Mouse (Mus musculus) neural tube, embryonic 10.5 days (tissue): ENCODE measurements at regions not wholly inside any gene's neighbourhood (a gene's known extent, or its start where the extent isn't known, plus 50 kb on each side); places are given as distances from the start of the nearest gene placed in this dataset.

ENCODE experiments used
- DNase-seq: peaks from one replicate; pipeline ENCODE4 v3.0.0-alpha.2; 2017; ENCODE audit warnings: low spot score; ENCODE audit errors: extremely low spot score

DNA sequence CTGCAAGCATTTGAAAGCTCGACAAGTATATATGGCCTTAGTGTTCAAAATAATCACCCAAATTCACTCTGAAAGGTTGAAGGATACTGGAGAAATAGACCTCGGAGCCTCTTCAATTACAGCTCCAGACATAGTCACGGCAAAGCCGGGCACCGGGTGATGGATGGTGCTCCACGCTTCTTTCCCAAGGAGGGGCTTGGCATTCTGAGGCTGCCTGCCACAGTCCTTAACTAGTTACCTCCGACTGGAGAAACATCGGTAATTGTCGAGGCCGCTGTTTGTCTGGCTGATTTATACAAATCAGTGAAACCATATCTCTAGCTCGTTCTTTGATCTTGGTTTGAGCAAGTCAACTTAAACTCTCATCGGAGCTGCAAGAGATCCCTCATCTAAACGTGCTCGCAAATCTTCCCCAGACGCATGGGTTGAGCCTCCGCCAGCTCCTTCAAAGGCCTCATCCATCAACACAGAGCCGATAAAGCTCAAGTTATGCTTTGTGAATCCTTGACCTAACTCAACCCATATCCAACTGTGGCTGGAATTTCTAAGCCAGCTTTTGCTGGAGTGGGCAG is 145.4 kb upstream of the Stx16 start:
- DNase-seq = no peak

DNA sequence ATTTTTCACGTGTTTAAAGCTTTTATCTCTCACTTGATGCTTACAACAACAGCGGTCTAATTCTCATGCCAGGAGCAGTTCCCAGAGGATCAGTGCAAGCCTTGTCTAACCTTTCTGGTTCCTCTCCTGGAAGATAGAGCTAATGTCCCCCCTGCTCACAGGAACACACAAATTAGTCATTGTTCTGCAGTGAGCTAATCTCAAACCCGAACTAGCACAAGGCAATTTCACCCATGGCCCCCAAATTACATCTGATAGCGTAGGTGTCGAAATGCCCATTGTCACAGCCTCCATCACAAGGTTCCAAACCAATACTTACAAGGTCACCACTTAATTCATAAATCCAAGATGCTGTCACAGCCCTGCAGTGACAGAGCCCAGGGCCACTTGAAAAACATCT is 140.4 kb upstream of the Stx16 start:
- no peak for DNase-seq

DNA sequence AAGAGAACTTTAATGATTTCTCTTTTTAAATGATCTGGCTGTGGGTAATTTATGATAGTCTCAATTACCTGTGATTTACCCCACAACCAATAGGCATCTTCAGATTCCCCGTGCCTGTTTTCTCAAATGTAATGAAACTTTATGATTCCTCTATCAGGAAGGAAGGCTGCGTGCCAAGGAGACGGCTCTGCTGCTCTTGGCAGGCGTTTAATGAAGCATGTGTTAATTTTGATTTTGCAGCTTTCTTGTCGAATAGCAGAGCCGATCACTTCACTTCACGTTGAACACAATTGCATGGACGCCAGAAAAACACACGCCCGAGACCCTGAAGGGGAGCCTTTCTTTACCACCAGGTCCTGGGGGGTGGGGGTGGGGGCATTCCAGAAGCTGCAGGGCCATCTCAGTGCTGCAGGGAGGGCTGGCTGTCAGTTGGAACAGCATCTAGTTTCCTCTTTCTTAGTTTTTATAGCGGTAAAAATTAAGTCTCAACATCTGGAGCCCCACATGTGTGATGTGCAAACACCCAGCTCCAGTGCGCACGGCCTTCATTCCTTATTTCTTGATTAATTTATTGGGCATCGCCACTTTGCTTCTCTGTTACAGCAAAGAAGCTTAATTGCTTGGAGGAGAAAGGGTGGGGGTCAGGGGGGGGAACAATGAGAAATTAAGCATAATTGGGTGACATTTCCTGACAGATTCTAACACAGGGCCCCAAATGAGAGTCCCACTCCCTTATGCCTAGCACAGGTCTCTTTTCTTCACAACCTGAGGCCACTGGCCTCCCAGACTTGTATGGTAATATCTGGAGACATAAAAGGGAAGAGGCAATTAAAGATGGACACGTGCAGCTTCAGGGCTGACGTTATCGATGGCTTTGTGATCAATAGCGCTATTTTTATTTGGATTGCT is 138.3 kb upstream of the Stx16 start:
- DNase-seq = no peak

DNA sequence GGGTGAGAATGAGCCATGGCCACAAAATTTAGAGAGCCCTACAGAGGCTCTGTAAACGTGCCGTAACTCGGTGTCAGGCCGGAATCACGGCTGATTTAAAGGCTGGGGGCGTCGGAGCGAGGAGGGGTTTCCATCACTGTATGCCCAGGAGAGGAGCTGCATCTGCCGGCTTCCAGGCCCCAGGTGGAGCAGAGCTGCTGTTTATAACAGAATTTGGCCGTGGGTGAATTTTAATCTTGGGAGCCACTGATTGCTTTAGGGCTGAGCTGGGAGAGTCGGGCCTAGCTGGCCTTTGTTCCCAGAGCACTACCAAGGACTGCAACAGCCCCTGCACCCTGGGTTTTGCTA is 137.7 kb upstream of the Stx16 start:
- no peak for DNase-seq

DNA sequence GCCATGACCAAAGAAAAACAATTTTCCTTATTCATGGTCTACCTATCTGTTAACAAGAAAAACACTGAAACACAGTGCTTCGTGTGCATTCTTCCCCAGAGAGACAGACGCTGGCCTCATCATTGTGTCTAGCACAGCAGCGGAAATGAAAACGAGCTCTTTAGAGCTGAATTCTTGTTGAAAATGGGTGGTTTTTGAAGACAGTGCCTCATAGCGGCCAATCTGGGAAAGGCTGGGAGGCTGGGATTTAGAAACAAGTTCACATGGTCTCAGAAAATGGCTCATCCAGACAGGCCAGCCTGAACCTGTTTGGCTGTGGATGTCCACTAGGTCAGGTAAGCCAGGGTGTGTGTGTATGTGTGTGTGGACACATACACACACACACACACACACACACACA is 130.7 kb upstream of the Stx16 start:
- no peak for DNase-seq

DNA sequence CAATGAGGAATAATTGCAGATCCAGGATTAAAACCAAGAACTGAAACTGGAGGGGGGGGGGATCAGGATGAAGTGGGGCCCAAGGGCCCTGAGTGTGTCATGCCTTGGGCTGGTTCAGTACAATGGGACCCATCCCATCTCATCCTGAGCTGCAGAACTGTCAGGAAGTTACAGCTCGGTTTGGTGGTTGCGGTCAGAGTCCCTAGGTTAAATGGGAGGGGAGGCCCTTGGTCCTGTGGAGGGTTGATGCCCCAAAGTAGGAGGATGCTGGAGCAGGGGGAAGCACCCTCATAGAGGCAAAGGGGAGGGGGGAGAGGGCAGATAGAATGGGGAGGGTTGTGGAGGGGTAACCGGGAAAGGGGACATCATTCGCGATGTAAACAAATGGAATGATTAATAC is 127.5 kb upstream of the Stx16 start:
- DNase-seq = no peak

DNA sequence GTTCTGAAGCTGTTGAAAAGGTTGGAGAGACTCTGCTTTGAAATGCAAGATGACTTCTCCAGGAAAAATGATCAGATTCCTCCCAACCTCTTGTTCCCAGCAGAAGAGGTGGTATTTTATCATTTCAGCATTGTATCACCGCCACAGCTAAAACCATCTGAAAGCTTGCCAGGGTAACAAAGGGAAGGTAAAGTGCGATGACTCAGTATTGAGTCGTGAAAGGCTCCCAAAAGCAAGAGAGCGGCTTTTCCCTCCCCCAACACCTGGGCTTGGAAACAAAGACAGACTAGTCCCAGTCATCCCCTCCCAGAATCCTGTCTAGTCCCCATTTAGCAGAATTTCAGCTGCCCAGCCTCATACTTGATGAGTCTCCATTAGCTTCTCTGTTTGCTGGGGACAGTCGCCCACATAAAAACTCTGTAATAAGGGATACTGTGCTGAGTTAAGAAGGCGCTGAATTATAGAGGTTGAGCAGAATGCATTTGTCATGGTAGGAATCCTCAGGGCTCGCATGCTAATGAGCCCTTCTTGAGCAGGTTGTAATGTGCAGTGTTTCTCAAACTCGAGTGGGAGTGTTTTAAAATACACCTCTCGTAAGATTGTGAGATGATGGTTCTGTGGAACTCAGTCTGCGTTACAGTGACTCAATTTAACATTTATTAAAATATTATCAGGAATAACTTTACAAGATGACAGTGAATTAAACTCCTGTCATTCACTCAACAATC is 125.8 kb upstream of the Stx16 start:
- DNase-seq = no peak

DNA sequence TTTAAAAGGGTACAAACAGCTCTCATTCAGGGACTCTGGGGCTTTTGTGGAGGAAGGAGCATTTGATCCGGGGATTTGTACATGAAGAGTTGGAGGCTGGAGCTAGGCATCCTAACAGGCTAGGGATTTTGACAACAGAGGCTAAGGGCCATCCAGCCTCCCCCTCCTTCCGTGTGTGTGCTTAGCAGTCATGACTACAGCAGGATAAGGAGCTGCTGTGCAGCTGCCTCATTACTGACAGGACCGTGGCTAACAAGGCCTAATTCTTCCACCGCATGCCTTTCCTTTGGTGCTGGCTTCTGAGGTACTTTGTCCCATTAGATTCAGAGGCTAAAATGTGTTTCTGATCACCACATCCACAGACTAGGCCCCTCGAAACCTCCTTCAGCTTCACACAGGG is 110.0 kb upstream of the Stx16 start:
- DNase-seq = peak; percentile 11

DNA sequence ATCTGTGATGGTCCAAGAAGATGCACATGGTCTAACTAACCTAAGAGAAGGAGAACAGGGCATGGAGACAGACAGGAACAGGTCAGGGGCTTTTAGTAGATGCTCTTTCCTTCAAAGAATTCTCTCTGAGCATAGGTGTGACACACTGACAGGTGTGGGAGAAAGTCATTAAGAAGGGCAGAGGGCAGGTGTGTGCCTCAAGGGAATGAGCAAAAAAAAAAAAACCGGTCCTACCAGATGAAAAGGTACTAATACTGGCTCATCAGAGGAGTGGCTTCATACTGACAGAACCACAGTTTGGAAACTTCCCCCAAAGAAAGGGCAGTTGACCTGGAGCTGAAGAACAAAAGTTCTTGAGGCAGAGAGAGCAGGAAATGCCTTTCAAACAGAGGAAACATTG is 105.3 kb upstream of the Stx16 start:
- peak; percentile 8 for DNase-seq

DNA sequence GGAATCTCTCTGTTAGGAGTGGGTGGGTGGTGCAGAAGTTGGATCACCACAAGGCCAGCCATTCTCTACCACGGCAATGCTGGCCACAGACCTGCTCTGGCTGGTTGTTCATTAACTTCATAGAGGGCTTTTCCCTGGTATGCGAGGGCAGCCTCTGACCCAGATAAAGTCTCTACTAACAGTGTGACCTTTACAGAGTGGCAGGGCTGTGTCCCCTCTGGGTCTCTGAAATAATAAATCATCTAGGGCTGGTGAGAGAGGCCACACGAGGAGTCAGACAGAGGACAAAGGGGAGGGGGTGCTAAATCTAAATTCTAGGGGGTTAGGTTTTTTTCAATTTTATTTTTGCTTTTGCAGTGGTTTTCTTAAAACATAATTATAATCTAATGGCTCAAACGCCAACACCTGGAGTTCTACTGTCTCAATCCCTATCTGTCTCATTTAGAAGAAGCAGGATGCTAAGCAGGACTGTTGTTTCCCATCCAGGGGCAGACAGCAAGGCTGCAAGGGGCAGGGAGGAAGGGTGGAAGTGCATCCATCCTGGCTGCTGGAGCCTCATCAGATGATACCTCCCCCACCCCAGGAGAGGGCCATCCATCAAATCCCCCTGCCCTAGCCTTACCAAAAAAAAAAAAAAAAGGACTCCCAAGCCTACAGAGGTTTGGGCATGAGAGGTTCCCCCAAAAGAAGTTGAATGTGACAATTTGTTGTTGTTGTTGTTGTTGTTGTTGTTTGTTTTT is 99.6 kb upstream of the Stx16 start:
- DNase-seq = peak; percentile 42

DNA sequence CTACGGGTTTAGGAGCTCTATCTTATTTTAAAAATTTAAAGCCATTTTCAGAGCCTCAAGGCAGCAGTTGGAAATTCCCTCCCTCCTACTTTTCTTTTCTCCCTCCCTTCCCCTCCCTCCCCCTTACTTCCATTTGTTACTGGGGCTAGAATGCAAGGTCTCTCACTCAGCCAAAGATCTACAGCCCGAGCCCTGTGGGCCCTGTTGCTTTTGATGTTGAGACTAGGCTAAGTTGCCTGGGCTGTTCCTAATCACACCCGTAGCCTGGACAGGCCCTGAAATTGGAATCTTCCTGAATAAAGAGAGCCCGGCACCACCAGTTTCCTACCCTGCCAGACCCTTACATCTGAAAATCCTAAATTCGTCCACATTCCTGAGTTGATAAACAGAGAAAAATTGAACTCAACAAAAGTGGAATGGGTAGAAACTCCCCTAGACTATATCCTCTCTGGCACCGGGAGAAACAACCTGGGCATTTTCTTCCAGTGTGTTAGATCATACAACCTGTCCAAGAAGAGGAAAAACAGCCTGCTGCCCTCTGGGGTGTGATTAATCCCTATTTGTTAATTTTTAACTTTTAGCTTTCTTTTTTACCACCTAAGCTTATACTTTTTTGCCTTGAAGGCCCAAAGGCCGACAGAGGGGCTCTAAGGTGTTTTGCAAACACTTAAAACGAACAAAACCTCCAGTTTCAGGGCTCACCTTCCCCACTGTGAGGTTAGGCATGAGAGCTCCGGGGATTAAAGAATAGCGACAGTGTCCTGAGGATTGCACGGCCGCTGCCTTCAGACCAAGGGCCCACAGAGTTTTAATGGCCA is 98.7 kb upstream of the Stx16 start:
- peak; percentile 44 for DNase-seq

DNA sequence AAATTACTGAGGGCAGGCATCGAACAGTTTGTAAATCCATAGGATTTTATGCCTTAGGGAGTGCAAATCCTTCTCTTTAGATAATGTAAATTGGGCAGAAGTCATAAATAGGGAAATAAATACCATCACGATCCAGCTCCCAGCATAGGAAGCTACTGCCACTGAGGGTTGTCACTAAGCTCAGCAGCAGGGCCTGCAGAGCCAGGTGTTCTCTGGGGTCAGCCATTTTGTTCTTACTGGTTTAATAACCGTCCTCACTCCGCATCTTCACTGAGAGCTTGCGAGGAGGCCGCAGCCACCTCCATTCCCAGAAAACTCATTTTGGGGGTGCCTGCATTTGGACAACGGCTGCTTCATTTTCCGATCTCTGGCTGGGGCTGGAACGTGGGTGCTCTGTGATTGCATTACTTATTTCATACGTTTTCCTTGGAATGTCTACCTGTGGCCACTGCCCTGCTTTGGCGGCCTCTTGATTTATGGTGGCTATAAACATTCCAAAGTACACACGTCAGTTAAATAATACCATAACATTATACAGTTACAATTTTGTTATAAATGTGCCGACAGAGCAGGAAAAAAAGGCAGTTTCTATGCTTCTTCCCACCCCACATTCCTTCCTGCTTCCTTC is 97.9 kb upstream of the Stx16 start:
- no peak for DNase-seq

DNA sequence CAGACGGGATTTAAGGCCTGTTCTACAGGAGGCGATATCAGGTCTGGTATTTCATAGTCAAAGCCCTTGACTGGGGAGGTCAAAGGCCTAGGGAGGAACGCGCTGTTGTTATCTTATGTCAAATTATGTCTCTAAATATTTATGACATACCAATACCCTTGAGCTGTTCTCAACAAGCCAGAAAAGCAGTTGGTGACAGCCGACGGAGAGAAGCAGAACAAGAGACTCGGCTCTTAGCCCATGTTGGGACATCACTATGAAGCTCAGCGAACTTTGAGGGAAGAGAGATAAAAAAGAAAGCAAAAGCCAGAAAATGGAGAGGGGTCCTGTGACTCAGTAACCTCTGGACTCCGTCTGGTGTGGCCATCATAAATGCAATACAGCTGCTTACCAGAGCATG is 95.1 kb upstream of the Stx16 start:
- peak; percentile 12 for DNase-seq

DNA sequence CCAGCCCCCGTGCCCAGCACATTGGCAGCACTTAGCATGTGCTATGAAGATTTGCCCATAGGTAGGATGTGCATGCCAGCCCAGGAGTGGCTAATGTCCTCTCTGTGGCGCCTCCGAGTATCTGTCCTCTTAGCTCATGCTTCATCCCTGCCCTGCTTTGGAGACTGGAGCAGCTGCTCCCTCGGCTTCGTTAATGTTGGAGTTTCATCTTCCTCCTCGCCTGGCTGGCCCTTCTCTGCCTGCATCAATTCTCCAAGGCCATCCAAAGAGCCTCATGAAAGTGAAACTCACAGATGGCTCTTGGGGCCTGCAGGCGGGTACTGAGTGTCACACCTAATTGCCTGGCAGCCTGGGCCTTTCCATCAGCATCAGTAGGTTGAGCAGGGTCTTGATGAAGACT is 88.6 kb upstream of the Stx16 start:
- peak; percentile 8 for DNase-seq

DNA sequence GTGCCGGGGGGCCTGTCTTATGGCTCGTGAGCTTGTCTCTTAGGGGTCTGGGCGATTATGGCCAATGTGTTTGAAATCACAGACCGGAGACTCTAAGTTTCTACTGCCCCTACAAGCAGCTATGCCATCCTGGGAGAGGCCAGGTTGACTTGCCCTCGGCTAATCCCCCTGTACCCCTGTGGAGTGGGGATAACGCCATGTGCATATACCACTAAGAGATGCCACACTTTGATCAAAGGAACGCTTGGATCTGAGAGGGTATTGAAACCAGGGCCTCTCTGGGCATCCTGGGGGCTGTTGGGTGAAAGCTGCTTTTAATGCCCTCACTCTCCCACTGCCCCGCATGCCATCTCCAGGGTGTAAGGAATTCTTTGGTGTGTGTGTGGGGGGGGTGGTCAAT is 88.2 kb upstream of the Stx16 start:
- DNase-seq = no peak

DNA sequence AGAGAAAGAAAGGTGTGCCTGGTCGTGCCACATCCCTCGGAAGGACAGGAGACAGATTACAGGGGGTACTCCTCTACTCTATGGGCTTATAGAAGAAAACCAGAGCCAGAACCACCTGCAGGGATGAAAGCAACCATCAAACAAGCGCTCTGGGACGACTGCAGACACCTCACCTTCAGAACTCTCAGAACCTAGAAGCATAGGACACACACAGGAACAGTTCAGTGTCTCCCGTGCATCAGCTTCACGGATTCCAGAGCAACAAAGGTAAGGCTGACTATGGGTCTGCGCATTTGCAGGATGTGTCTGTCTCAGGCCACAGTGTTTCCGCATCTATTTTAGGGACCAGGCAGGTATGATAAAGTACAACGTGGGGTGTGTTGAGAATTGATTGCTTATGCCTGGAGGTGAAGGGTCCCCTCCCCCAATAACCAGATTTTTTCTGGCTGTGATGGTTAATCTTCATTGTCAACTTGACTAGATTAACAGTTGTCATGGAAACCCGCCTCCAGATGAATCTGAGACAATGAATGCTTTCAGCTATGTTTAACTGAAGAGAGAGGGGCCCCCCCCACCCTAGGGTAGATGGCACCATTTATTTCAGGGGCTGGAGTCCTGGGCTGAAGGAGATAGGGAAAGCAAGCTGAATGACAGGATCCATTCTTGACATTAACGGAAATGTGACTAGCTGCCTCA is 87.3 kb upstream of the Stx16 start:
- DNase-seq = no peak

DNA sequence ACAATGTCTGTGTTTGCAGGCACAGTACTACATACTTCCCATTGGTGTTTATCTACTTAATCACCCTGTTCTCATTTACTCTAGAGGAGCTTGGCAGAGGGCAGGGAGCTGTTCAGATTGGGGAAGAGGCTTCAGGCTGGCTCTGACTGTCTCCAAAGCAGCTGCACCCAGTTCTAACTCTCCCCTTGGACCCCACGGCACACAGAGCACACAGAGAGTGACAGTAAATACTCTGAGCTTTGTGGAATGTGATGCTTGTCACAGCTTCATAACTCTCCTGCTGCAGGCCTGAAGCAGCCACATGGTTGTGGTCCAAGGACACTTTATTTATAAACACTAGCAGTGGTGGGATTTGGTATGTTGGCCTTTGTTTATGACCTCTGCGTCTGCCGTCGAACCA is 85.4 kb upstream of the Stx16 start:
- DNase-seq = no peak

DNA sequence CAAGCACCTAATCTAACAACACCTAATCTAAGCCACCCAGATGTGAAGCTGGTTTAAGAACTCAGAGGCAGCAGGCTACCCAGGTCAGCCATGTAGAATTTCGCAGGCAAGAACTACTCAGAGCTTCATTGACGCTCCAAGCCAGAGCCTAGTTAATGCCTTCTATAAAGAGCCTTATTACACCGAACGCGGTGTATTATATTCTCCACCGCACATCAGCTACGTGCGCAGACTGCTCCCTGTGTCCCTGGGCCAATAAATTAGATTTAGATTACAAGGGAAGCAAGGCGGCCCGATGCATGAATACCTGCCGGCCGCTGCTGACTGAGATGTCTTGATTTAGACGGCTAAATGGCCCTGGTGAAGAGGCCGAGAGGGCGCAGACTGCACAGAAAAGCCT is 84.7 kb upstream of the Stx16 start:
- DNase-seq = no peak

DNA sequence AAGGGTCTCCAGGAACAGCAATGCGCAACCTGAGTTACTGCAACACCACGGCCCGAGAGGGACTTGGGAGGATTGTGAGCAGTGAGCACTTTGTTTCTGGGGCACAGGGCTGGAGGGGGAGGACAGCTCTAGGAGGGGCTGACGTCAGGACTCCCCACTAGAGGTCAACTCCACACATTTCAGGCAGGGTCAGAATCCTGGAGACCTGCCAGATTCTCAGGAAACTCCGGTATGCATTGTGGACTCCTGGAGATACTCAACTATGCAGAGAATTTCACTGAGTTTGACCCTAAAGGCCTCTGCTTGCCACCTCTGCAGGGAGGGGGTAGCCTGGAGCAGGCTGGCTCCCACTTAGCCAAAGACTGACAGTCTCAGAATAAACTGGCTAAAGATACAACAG is 84.1 kb upstream of the Stx16 start:
- peak; percentile 57 for DNase-seq

DNA sequence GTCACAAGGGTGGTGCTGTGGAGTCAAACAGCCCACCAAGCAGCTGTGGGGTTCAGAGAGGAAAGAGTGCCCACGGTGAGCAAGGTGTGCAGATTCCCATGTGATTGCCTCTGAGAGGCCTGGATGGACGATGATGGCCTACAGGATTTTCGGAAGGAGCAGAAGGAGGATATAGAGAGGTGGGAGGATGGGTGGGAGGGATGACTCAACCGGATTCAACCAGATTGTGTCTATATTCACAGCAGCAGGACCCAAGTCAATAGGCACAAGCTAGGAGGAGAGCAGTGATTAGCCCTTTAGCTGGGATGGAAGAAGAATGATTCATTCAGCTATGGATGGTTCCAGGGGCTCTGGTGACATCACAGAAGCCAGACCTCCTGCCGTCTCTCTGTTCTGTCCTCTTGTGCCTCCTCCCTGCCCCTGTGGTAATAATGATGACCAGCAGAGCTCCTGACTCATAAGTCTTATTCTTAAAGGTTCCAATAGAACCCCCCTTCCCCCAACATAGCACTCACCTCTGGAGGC is 82.6 kb upstream of the Stx16 start:
- DNase-seq = no peak
